Mouse (Mus musculus): ENCODE measurements around the gene Nutf2. TPM values are rescaled to one million over a fixed set of nuclear protein-coding genes. Genes with fewer than 3 reads are reported as not detected.

Nutf2 gene
- total RNA-seq, 4 experiments from 2014 or later: 12.8 to 36.2 (median 22.6) TPM

Other genes with a start within 250 kb of the Nutf2 start
- gene Ctcf, start 224.0 kb upstream of the Nutf2 start, total RNA-seq (2022): 10 to 100 TPM; 67.5 to 77.9 (median 71.5) TPM
- under 1 TPM in 1 of 4 experiments, not detected in 3; 0.79 TPM for gene Agrp, start 223.2 kb upstream of the Nutf2 start, total RNA-seq (2022)
- gene Carmil2, start 174.3 kb upstream of the Nutf2 start, total RNA-seq (2022): 10 to 100 TPM; 61.2 to 71.3 (median 68.4) TPM
- gene Acd, start 159.5 kb upstream of the Nutf2 start, total RNA-seq (2022): 10 to 100 TPM; 42.1 to 47.0 (median 43.1) TPM
- 10 to 100 TPM; 29.4 to 33.7 (median 32.5) TPM for gene Pard6a, start 159.4 kb upstream of the Nutf2 start, total RNA-seq (2022)
- gene 4933405L10Rik, start 152.9 kb upstream of the Nutf2 start, total RNA-seq (2022): under 1 TPM; 0.41 to 0.78 (median 0.45) TPM
- 10 to 100 TPM; 10.7 to 11.7 (median 11.0) TPM for gene Enkd1, start 152.4 kb upstream of the Nutf2 start, total RNA-seq (2022)
- gene Gfod2, start 101.9 kb upstream of the Nutf2 start, total RNA-seq (2022): 10 to 100 TPM; 17.8 to 21.3 (median 19.8) TPM
- gene Ranbp10, start 33.2 kb upstream of the Nutf2 start, total RNA-seq (2022): 10 to 100 TPM; 24.0 to 28.4 (median 26.2) TPM
- gene Tsnaxip1, start 32.8 kb upstream of the Nutf2 start, total RNA-seq (2022): under 1 TPM in 3 of 4 experiments, not detected in 1; 0.18 to 0.49 (median 0.31) TPM
- 10 to 100 TPM; 11.6 to 18.5 (median 14.0) TPM for gene Cenpt, start 7.3 kb upstream of the Nutf2 start, total RNA-seq (2022)
- gene Thap11, start 5.4 kb upstream of the Nutf2 start, total RNA-seq (2022): 10 to 100 TPM; 36.4 to 39.7 (median 38.3) TPM
- 10 to 100 TPM; 65.0 to 72.8 (median 69.3) TPM for gene Edc4, start 20.3 kb downstream of the Nutf2 start, total RNA-seq (2022)
- gene Nrn1l, start 33.0 kb downstream of the Nutf2 start, total RNA-seq (2022): 1 to 10 TPM in 2 of 4 experiments, under 1 TPM in 1, not detected in 1; 0.92 to 2.9 (median 2.7) TPM
- 1 to 10 TPM; 7.5 to 9.6 (median 9.1) TPM for gene Pskh1, start 39.9 kb downstream of the Nutf2 start, total RNA-seq (2022)
- gene Ctrl, start 73.3 kb downstream of the Nutf2 start, total RNA-seq (2022): 1 to 10 TPM in 1 of 4 experiments, under 1 TPM in 3; 0.74 to 2.0 (median 0.82) TPM
- 10 to 100 TPM; 59.9 to 90.3 (median 75.5) TPM for gene Psmb10, start 77.9 kb downstream of the Nutf2 start, total RNA-seq (2022)
- gene Lcat, start 82.8 kb downstream of the Nutf2 start, total RNA-seq (2022): 10 to 100 TPM; 30.9 to 47.5 (median 35.4) TPM
- gene Slc12a4, start 105.5 kb downstream of the Nutf2 start, total RNA-seq (2022): 10 to 100 TPM; 19.4 to 24.7 (median 22.1) TPM
- gene Dpep3, start 118.8 kb downstream of the Nutf2 start, total RNA-seq (2022): not detected
- gene Dus2, start 130.8 kb downstream of the Nutf2 start, total RNA-seq (2022): 10 to 100 TPM; 20.5 to 23.4 (median 21.8) TPM
- gene Dpep2nb, start 145.4 kb downstream of the Nutf2 start, total RNA-seq (2022): not detected
- gene Ddx28, start 151.3 kb downstream of the Nutf2 start, total RNA-seq (2022): 10 to 100 TPM; 12.9 to 15.3 (median 13.6) TPM
- gene Nfatc3, start 198.3 kb downstream of the Nutf2 start, total RNA-seq (2022): 10 to 100 TPM; 13.0 to 14.3 (median 14.0) TPM